Mouse (Mus musculus): Measurements from ENCODE around the gene Letm1.

GRCm38 (mm10) chr5:33695718-33696121 is 86.9 kb downstream of the Letm1 start:
- TF ChIP-seq CTCF (IDR thresholded peaks at IDR 0.05; ENCODE audit: control insufficient read depth, insufficient read depth, insufficient read length) (no peak), CEBPB (IDR thresholded peaks at IDR 0.05; ENCODE audit: low read depth) (no peak), USF1 (IDR thresholded peaks at IDR 0.05; ENCODE audit: low read depth) (no peak), MAX (IDR thresholded peaks at IDR 0.05) (no peak), MYOG (IDR thresholded peaks at IDR 0.05; ENCODE audit: control insufficient read depth, extremely low read depth, insufficient read length) (no peak), MYOD1 (IDR thresholded peaks at IDR 0.05; ENCODE audit: control insufficient read depth, insufficient read length, low read depth) (no peak), FOSL1 (IDR thresholded peaks at IDR 0.05; ENCODE audit: insufficient read depth, low read length, poor library complexity, severe bottlenecking) (no peak)

Data from C2C12 (cell line).